Mouse (Mus musculus): ENCODE measurements around the gene Snapc5. TPM values are rescaled to one million over a fixed set of nuclear protein-coding genes. Genes with fewer than 3 reads are reported as not detected.

Gene Snapc5
- total RNA-seq, 2 experiments from 2014 or later = 27.6 to 43.3 TPM

Other genes with a start within 250 kb of the Snapc5 start
- 0.56 and 1.4 TPM in 2 replicates for gene Smad6, start 157.2 kb upstream of the Snapc5 start, total RNA-seq (2014; fragmentation: Nextera tagmentation)
- 1.3 and 1.7 TPM in 2 replicates for gene Smad6, start 157.2 kb upstream of the Snapc5 start, total RNA-seq (2017)
- gene Lctl, start 62.1 kb upstream of the Snapc5 start, total RNA-seq (2014; fragmentation: Nextera tagmentation) = not detected in 2 replicates
- 0.15 and 0.39 TPM in 2 replicates for gene Lctl, start 62.1 kb upstream of the Snapc5 start, total RNA-seq (2017)
- 61.4 and 63.4 TPM in 2 replicates for gene Zwilch, start 6.2 kb upstream of the Snapc5 start, total RNA-seq (2014; fragmentation: Nextera tagmentation)
- 98.1 and 118 TPM in 2 replicates for gene Zwilch, start 6.2 kb upstream of the Snapc5 start, total RNA-seq (2017)
- 3,177 and 3,393 TPM in 2 replicates for gene Rpl4, start 5.9 kb upstream of the Snapc5 start, total RNA-seq (2014; fragmentation: Nextera tagmentation)
- 3,068 and 3,220 TPM in 2 replicates for gene Rpl4, start 5.9 kb upstream of the Snapc5 start, total RNA-seq (2017)
- gene Uchl4, start 55.9 kb downstream of the Snapc5 start, total RNA-seq (2014; fragmentation: Nextera tagmentation) = 1.6 TPM in 1 of 2 replicates, not detected in the other
- gene Uchl4, start 55.9 kb downstream of the Snapc5 start, total RNA-seq (2017) = 0.67 and 1.3 TPM in 2 replicates
- gene Map2k1, start 74.4 kb downstream of the Snapc5 start, total RNA-seq (2014; fragmentation: Nextera tagmentation) = 24.8 and 45.6 TPM in 2 replicates
- 55.0 and 56.5 TPM in 2 replicates for gene Map2k1, start 74.4 kb downstream of the Snapc5 start, total RNA-seq (2017)
- 233 and 243 TPM in 2 replicates for gene Tipin, start 102.3 kb downstream of the Snapc5 start, total RNA-seq (2014; fragmentation: Nextera tagmentation)
- 318 and 327 TPM in 2 replicates for gene Tipin, start 102.3 kb downstream of the Snapc5 start, total RNA-seq (2017)
- 13.6 and 16.7 TPM in 2 replicates for gene Dis3l, start 162.0 kb downstream of the Snapc5 start, total RNA-seq (2014; fragmentation: Nextera tagmentation)
- 17.3 and 18.1 TPM in 2 replicates for gene Dis3l, start 162.0 kb downstream of the Snapc5 start, total RNA-seq (2017)
- not detected in 2 replicates for gene Megf11, start 206.4 kb downstream of the Snapc5 start, total RNA-seq (2014; fragmentation: Nextera tagmentation)
- gene Megf11, start 206.4 kb downstream of the Snapc5 start, total RNA-seq (2017) = under 0.01 TPM in 1 of 2 replicates, not detected in the other

Measured in granulocyte monocyte progenitor cell, adult 5-6 weeks (primary cell).